Mouse (Mus musculus) fat pad, adult 2 months (tissue): ENCODE data around the gene Parp14.

Source experiments
- DNase-seq: peaks from one replicate; pipeline ENCODE4 v3.0.0-alpha.2; 2011; ENCODE audit warnings: low read depth, low spot score; ENCODE audit errors: extremely low read depth

The Parp14 gene

GRCm38 (mm10) chr16:35871898-35872297, 554 bp upstream of the Parp14 start:
- no peak for DNase-seq

DNA sequence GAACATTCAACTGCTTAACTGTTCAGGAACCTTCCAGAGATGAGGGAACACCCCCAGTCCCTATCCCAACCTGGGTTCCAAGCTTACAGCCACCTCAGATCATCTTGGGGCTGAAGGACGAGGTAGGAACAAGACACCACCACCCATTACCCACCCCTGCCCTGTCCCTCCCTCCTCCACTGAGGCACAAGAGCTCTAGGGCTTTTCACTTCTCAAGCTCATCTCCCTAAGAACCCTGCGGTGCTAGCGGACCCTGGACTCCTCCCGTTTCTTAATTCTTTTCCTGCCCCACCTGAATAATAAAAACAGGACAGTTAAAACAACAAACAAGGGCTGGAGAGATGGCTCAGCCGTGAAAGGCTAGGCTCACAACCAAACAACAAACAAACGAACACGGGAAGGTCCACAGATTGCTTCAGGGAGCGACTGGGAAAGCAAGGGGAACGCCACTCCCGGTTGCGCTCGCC, 730 bp downstream of the Parp14 start:
- no peak for DNase-seq

- DNase-seq, result no peak
These were observed 1.7 kb downstream of the Parp14 start for GRCm38 (mm10) chr16:35869656-35870055.

DNA sequence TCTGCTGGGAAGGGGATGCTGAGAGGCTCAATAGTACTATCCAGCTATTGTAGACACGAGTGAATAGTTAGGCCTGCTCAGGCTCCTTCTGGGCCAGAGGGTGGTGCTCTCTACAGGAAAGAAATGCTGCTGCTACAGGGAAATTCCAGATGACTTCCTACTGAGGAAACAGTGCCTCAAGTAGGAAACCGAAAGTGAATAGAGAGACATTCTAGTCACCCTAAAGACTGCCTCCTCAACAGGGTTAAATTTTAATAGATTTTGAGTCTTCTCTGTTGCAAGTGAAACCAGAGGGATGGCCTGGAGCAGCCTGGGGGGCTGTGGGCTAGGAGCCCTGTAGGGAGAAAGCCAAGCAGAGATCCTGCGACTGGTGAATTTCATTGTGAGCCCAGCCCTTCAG, 2.2 kb downstream of the Parp14 start:
- DNase-seq, result no peak

- DNase-seq, result no peak
These were observed 3.6 kb downstream of the Parp14 start for GRCm38 (mm10) chr16:35867726-35868125.

DNA sequence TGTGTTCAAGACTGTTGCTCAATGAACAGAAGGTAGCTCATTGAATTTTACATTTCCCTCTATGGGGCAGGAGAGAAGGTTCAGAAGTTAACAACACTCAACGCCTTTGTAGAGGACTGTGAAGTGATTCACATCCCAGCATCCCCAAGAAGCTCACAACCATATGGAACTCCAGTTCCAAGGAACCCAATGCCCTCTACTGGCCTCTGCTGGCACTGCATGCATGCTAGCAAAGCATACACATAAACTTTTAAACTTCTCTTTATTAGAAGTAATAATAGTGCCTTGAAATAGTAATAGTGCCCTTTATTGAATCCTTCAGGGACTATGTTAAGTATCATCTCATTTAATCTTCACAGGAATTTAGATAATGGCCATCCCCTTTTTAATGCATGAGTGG, 9.3 kb downstream of the Parp14 start:
- DNase-seq, result no peak

GRCm38 (mm10) chr16:35860236-35860635, 11.1 kb downstream of the Parp14 start:
- no peak for DNase-seq

DNA sequence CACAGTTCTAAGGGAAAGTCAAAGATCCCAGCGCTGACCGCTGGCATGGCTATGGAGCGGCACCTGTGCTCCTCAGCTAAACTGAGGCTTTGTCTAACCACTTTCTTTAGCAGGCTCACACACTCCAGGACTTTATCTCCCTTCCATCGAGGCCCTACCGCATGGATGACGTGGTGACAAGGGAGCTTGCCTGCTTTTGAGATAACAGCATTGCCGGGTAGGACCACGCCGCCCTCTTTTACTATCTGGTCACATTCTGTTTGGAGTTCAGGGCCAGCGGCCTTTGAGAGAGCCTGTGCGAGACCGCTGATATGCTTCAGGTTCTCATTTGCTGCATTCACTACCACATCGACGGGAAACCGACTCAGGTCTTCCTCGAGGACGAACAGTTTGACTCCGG, 14.6 kb downstream of the Parp14 start:
- DNase-seq, result no peak

- no peak for DNase-seq
These were observed 15.5 kb downstream of the Parp14 start for GRCm38 (mm10) chr16:35855846-35856245.

- DNase-seq, result no peak
These were observed 24.2 kb downstream of the Parp14 start for GRCm38 (mm10) chr16:35847138-35847537.

- no peak for DNase-seq
These were observed 31.7 kb downstream of the Parp14 start for GRCm38 (mm10) chr16:35839680-35840079.

DNA sequence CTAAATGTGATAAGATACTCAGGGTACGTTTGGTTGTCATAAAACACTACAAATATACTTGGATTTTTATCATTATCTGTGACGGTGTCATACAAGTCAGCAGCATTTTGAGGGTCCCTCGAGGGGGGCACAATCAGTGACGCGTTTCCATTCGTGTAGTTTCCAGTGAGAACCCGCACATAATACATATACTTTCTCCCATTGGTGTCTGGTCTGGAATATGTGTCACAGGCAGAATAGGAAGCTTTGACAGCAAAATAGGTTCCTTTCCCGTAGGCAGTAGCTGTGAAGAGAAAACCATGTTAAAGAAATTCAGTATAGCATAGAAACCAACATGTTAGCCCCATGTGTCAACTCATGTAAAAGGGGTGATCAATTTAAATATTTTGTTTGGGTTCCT, 36.7 kb downstream of the Parp14 start:
- no peak for DNase-seq

DNA sequence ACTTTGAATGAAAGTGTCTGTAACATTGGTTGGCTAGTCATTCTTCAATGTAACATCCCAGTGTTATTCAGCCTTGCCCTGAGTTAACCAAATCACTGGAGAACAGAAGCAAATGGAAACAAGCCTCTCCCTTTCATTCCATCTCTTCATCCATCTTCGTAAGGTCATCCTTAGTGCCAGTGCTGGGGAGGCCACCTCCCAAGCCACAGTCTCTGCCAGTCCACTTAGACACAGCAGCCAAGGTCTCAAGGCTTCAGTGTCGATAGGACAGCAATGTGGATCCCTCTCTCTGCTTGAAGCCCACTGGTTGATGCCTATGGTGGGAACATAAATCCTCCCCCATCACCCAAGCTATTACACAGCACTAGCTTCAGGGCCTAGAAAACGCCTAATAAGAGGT, 38.4 kb downstream of the Parp14 start:
- no peak for DNase-seq

GRCm38 (mm10) chr16:35829999-35830398, 41.3 kb downstream of the Parp14 start:
- no peak for DNase-seq

DNA sequence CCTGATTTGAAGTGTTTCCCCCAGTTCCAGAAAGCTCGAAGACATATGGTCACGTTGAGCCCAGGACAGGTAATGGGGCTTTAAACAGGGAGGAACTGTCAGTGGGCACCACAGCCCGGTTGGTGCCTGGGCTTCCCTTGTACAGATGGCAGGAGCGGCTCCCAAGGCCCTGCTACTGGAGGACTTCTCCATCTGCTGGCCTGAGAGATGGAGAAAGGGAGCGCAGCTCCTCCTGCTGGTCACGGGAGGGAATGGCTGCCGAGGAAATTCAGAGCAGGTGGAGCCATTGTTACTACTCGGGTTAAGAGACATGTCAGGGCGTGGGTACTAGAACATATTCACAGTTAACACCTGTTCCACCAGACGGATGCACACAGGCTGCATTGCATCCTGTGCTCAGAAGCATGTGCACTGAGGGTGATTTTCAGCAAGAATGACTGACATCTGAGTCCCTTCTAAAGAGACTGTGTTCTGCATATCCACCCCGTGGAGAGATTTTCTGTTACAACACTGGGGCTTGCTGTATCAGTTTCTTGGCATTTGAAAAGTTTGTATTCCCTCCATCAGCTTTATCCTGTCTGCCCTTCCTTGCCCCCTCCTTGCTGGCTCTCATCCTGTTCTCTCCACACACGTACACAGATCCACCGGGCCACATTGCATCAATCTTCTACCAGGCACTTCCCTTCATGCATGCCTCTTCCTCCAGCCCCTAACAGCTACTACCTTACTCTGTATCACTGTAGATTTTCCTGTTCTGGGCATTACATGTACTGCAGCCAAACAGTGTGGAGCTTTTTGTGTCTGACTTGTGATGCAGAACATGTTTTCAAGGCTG, 53.9 kb downstream of the Parp14 start:
- DNase-seq, result no peak

- no peak for DNase-seq
These were observed 58.2 kb downstream of the Parp14 start for GRCm38 (mm10) chr16:35813119-35813518.

DNA sequence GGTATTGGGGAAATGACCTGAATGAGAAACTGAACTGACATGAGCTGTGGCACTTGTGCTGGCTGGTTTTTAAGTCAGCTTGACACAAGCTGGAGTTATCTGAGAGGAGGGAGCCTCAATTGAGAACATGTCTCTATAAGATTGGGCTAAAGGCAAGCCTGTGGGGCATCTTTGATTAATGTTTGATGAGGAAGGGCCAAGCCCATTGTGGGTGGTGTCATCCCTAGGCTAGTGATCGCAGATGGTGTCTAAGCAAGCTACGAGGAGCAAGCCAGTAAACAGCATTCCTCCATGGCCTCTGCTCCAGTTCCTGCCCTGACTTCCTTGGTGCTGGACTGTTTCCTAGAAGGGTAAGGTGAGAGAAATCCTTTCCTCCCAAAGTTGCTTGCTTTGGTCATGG, 62.5 kb downstream of the Parp14 start:
- no peak for DNase-seq

DNA sequence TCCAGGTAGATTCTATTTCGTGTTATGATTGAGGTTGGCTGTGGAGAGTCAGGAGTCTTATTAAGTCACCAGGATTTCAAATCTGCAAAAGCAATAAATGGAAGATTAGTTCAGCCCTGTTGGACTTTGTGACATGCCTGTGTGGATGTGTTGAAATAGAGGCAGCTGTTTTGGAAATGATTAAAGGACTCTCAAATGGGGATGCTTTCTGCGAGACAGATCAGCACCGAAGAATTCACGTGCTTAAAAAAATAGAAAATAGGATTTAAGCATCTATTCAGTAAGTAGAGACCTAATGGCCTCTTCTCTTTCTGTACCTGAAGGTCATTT, 63.7 kb downstream of the Parp14 start:
- DNase-seq, result no peak

GRCm38 (mm10) chr16:35806973-35807662, 64.2 kb downstream of the Parp14 start:
- peak; percentile 5 for DNase-seq

GRCm38 (mm10) chr16:35803723-35804122, 67.6 kb downstream of the Parp14 start:
- no peak for DNase-seq

GRCm38 (mm10) chr16:35802163-35802562, 69.2 kb downstream of the Parp14 start:
- no peak for DNase-seq

DNA sequence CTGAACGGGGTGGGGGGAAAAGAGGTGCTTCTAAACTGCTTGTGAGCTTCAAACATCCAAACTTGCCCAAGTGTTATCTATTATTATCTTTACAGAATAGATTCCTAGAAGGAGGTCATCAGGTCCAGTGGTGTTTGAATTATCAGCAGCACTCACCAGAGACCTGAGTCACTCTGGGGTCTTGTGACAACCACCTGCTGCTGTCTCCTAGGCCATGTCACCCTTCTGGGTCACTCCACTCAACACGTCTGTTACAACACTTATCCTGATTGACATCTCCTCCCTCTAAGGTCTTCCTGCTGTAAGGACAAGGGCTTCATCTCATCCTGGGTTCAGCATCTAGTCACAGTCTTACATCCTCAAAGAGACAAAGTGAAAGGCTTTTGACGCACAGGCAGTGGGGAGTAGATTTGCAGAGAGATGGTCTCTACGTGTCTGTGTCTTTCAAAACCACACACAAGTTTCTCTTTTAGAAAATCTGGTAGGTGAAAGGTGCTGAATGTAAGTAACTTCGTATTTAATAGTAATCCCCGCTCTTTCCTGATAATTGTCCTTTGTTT, 79.3 kb downstream of the Parp14 start:
- DNase-seq, result no peak
